Mouse (Mus musculus) granulocyte monocyte progenitor cell, adult 5-6 weeks (primary cell): ENCODE data around the gene Cdc42ep4. TPM values are rescaled to one million over a fixed set of nuclear protein-coding genes. Genes with fewer than 3 reads are reported as not detected.

Source experiments
- ATAC-seq: replicated peaks from 2 replicates; pipeline ENCODE4 v1.8.0; 2016; ENCODE audit warnings: mild to moderate bottlenecking, moderate TSS enrichment, inconsistent platforms; ENCODE audit not compliant: poor library complexity, severe bottlenecking
- total RNA-seq, 2 experiments: library from RNA; stranded (forward) in 1 of 2; stranded (reverse) in 1 of 2; fragments of 200-712, 200-1000 nt in 1 of 2; fragments of >200 nt in 1 of 2; fragmentation: Nextera tagmentation in 1 of 2; gene quantifications; 2 replicates each; pipeline ENCODE4 v1.2.3; 2014 to 2017

Cdc42ep4 gene
- total RNA-seq, 2 experiments from 2014 or later: 15.5 to 21.5 TPM

- peak; percentile 17 for ATAC-seq
These were observed 529 bp upstream of the Cdc42ep4 start for GRCm38 (mm10) chr11:113752158-113752661.

- peak; percentile 25 for ATAC-seq
These were observed 854 bp downstream of the Cdc42ep4 start for GRCm38 (mm10) chr11:113750571-113751483.

GRCm38 (mm10) chr11:113749749-113750351 is 1.8 kb downstream of the Cdc42ep4 start:
- no peak for ATAC-seq

- peak; percentile 47 for ATAC-seq
These were observed 2.7 kb downstream of the Cdc42ep4 start for GRCm38 (mm10) chr11:113748797-113749521.

- no peak for ATAC-seq
These were observed 3.8 kb downstream of the Cdc42ep4 start for GRCm38 (mm10) chr11:113747725-113748380.

GRCm38 (mm10) chr11:113747056-113747455 is 4.6 kb downstream of the Cdc42ep4 start:
- ATAC-seq: peak; percentile 13

GRCm38 (mm10) chr11:113745961-113746360 is 5.7 kb downstream of the Cdc42ep4 start:
- ATAC-seq: no peak

- ATAC-seq: no peak
These were observed 8.7 kb downstream of the Cdc42ep4 start for GRCm38 (mm10) chr11:113742998-113743397.

- no peak for ATAC-seq
These were observed 11.6 kb downstream of the Cdc42ep4 start for GRCm38 (mm10) chr11:113740100-113740499.

- ATAC-seq: no peak
These were observed 12.5 kb downstream of the Cdc42ep4 start for GRCm38 (mm10) chr11:113739213-113739612.

- ATAC-seq: peak; percentile 74
These were observed 13.8 kb downstream of the Cdc42ep4 start for GRCm38 (mm10) chr11:113737912-113738311.

GRCm38 (mm10) chr11:113737553-113737854 is 14.2 kb downstream of the Cdc42ep4 start:
- ATAC-seq: no peak; the same call in 1 of the 2 replicates

- ATAC-seq: peak; percentile 1; the same call in 1 of the 2 replicates
These were observed 14.7 kb downstream of the Cdc42ep4 start for GRCm38 (mm10) chr11:113736848-113737552.

- no peak for ATAC-seq
These were observed 16.5 kb downstream of the Cdc42ep4 start for GRCm38 (mm10) chr11:113735151-113735550.

GRCm38 (mm10) chr11:113733631-113734364 is 17.9 kb downstream of the Cdc42ep4 start:
- peak; percentile 74 for ATAC-seq

- ATAC-seq: no peak
These were observed 19.6 kb downstream of the Cdc42ep4 start for GRCm38 (mm10) chr11:113731945-113732612.

- no peak for ATAC-seq
These were observed 20.8 kb downstream of the Cdc42ep4 start for GRCm38 (mm10) chr11:113730879-113731278.

- no peak for ATAC-seq
These were observed 21.8 kb downstream of the Cdc42ep4 start for GRCm38 (mm10) chr11:113729917-113730316.
